Mouse (Mus musculus): ENCODE measurements at regions not wholly inside any gene's neighbourhood (a gene's known extent, or its start where the extent isn't known, plus 50 kb on each side); places are given as distances from the start of the nearest gene placed in this dataset.
A peak's percentile ranks its signal among the peaks of the same experiment; 100 is the strongest.
"Not testable (repeated sequence)": the region's sequence is repeated elsewhere in the genome, so short reads cannot be mapped to it uniquely, and the experiment has no call there.

DNA sequence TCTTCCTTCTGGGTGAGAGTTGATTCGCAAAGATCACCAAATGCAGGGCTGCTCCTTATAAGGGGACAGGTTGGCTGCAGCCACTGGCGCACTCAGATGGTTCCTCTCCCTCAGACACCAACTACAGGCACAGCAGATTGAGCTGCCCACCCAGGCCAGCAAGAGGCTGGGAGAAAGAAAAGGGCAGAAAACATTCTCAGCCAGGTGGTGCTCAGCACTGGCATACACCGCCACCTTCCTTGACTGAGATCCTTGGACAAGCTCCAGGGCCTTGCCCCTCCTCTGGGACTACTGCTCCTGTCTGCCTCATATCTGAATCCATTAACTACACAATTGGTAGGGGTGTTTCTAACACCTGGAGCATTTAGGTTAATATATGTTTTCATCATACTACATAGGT is 110.4 kb upstream of the Pou3f3 start:
- DNase-seq = no peak

DNA sequence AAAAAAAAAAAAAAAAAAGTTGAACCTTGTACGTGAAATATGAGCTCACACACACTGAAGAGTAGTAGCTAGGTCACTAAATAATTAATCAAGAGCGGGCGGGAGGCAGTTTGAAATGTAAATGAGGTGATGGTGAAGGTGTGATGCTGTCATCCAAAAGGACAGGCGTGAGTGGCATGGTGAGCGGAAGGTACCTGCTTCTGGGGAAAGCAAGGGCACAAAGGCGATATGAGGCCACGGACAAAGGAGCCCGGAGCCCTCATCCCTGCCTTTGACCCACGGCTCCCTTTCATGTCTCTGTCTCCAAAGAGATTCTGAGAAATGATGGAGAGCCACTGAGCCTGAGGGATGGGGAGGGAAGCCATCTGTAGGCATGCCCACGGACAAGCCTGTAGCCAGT is 107.1 kb upstream of the Pou3f3 start:
- no peak for DNase-seq

DNA sequence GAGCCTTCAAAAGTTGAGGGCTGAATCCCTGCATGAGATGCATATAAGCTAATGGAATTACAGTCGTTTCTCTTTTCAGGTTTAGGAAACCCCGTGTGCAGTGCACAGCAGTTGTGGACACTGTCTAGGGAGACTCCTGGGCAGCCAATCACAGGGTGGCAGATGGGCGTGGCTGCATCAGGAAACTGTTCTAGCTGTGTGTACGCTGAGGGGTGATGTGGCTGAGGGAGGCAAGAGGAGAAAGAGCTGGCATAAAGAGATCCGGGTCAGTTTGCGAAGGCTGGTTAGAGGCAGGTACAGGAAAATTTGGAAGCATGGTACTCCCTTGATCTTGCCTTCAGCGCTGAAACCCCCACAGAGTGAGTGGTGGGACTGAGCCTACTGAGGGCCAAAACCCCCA is 106.1 kb upstream of the Pou3f3 start:
- DNase-seq = no peak

DNA sequence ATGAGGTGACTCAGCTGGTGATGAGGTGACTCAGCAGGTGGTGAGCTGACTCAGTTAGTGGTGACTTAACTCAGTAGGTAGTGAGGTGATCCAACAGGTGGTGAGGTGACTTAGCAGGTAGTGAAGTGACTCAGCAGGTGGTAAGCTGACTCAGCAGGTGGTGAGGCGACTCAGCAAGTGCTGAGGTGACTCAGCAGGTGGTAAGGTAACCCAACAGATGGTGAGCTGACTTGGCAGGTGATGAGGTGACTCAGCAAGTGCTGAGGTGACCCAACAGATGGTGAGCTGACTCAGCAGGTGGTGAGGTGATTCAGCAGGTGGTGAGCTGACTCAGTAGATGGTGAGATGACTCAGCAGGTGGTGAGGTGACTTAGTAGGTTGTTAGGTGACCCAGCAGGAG is 103.7 kb upstream of the Pou3f3 start:
- DNase-seq = no peak

DNA sequence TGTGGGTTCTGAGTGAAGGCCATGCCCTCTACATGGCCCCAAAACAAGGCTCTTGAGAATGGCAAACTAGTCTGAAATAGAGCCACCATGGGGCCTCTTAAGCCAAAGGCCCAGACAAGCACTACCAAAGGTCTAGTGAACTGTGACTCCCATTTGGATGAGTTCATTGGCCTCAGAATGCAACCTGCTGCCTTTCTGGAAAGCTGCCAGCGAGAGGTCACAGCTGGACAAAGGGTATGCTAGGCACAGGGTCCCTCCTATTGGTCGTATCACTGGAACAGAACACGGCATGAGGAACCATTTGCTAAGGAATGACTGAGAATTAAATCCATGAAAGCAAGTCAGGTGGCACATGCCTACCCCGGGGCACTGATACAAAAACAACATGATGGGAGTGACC is 98.5 kb upstream of the Pou3f3 start:
- no peak for DNase-seq

DNA sequence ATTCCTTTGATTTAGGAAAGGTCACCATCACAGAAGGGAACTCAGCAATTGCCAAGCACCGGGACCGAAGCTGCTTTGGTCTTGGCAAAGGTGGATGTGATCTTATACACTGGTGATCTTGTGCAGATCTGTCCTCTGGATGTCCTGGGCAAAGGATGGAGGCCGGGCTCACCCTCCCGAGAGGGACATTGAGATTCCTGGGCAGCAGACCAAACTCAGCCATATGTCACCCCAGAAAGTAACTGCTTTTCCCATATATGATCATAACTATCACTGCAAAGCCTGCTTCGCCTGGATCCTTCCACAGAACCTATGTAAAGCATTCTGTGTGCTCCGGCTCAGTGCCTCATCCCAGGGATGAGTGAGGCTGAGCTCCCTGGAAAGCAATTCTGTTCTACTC is 96.3 kb upstream of the Pou3f3 start:
- DNase-seq = no peak

DNA sequence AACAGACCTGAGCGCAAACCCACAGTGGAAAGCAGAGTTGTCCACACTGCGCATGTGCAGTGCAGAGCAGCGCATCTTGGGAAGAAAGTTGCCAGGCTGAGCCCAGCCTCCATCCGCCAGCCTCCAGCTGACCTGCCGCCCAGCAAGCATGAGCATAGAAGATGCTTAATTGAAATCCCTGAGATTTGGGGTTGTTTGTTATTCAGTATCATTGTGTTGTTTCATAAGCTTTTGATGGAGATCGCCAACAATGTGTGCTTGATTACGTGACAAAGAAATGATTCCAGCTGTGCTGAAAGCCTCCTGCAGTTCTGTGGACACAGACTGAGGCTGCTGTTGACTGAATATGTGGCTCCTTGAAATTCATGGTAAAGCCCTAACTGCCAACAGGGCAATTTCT is 89.3 kb upstream of the Pou3f3 start:
- DNase-seq = peak; percentile 19 to 65

DNA sequence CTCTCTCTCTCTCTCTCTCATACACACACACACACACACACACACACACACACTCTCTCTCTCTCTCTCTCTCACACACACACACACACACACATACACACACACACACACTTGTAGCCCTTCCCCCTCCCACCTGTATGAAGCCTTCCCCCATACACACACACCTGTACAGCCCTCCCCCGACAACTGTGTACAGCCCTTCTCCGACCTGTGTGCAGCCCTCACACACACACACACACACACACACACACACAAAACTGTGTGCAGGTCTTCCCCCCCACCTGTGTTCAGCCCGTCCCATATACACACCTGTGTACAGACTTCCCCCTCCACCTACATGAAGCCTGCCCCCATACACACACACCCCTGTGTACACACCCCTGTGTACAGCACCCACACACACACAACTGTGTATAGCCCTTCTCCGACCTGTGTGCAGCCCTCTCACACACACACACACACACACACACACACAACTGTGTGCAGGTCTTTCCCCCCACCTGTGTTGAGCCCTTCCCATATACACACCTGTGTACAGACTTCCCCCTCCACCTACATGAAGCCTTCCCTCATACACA is 88.0 kb upstream of the Pou3f3 start:
- DNase-seq = not testable (repeated sequence)

DNA sequence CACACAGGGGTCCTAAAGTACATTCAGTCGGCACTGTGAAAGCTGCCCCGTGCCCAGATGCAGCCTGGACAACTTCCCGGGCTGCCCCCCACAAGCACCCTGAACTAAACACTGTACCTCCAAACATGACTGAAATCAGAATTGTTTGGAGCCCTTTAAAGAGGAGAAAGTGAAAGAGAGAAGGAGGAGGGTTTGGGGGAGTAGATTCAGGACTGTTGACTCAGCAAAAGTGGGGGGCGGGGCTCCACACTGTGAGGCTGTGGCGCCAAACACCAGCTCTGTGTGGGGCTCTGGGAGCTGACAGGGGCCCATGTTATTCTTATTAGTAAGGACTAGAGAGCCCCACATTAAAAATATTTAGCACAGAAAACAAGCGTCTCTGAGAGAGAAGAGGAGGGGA is 71.8 kb upstream of the Pou3f3 start:
- DNase-seq = no peak

DNA sequence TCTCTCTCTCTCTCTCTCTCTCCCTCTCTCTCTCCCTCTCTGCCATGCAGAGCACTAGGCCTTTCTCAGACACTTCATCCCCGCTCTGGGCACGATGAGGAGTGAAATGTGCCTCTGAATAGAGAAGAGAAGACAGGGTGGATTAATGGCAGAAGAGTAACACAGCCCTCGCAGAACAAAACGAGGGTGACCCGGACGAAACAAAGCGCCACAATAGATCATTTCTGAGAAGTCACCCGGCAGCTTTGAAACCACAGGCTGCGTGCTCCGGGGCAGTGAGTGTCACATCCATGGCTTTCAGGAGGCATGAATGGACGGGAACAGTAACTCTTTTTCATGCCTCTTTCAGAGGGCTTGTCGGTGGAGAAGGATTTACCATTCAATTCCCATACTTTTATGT is 66.8 kb upstream of the Pou3f3 start:
- no peak for DNase-seq

DNA sequence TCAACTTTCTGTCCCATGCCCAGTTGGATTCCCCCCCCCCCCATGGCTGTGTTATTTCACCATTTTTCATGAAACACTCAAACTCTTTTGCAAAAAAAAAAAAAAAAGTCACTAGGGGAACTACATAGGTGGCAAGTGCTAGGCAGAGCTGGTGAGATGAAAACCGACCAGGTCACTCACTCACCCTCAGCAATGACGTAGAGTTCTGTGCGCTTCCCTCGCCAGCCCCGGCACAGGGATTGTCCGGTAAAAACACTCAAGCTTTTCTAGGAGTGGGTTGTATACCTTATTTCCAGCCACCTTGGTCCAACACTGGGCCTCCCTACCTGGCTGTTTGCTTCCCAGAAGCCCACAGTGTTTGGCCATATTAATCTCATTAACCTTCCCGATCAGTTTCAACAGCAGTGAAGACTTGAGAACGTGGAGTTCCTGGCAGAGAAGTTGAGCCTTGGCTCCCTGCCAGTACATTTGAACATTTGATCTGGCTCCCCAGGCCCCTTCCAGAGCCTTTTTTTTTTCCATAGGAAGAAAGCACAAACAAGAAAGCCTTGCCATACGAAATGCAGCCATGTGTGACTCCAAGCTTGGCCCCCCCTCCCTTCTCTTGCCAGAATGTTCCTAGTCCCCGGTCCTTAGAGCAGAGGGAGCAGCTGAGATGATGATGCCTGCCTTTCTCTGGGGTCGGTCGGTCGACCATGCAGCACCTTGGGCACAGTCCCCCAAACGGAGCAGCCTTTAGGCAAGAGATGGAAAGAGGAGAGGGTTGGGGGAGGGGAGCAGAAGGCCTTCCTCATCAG is 65.9 kb upstream of the Pou3f3 start:
- DNase-seq = peak; percentile 19 to 36

DNA sequence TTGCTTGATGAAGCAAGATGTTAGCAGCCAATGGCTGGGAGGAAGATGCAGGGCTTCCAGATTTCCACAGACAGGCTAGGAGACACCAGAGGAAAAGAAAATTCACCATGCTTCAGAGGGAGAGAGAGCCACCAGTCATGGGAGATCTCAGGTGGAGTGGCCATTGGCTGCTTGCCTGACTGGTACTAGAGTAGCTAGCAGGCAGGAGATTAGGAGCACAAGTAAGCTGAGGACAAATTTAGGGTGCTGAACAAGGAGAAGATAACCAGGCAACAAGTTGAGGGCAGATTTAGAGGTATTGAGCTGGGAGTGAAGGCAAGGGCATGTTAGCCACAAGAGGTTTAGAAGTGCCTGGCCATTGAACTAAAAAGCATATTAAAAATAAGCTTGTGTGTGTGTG is 63.3 kb upstream of the Pou3f3 start:
- DNase-seq = no peak

DNA sequence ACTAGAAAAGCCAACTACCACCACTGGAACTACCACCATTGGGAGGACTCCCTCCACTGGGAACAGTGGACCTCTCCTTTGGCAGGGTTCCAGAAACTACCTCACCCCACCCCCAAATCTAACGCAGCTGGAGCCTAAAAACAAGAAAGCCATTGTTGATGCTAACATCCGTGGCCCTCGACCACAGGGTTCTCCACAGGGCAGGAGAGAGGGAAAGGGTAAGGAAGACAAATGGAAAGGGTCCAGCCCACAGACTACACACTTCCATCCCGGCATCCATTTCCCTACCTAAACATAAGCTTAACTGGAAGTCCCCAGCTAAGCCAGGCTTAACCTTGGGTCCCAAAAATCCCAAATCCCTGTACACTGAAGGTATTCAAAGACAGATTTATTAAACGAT is 59.0 kb upstream of the Pou3f3 start:
- DNase-seq = no peak

All from lung, postnatal 4 days (tissue).